Mouse (Mus musculus) layer of hippocampus, adult 18-20 months (tissue): ENCODE measurements around the gene Aak1. TPM values are rescaled to one million over a fixed set of nuclear protein-coding genes. Genes with fewer than 3 reads are reported as not detected.

Experiments used
- total RNA-seq, 2 experiments: library from RNA; stranded (reverse); gene quantifications; 2 replicates each; pipeline ENCODE4 v1.2.3; 2021

Gene Aak1
- total RNA-seq, 2 experiments from 2014 or later = 414 to 457 TPM

Other genes with a start within 250 kb of the Aak1 start
- gene Asprv1, start 221.4 kb upstream of the Aak1 start, total RNA-seq = 1 to 10 TPM; 1.2 to 1.8 TPM
- gene Mxd1, start 180.4 kb upstream of the Aak1 start, total RNA-seq = 10 to 100 TPM; 18.6 to 19.0 TPM
- gene Snrnp27, start 165.0 kb upstream of the Aak1 start, total RNA-seq = 10 to 100 TPM; 64.8 to 65.2 TPM
- 10 to 100 TPM; 24.7 to 28.5 TPM for gene Gmcl1, start 116.1 kb upstream of the Aak1 start, total RNA-seq
- gene Anxa4, start 55.9 kb upstream of the Aak1 start, total RNA-seq = 1 to 10 TPM; 6.7 to 7.2 TPM
- 10 to 100 TPM; 58.4 to 61.1 TPM for gene Nfu1, start 159.7 kb downstream of the Aak1 start, total RNA-seq
- 10 to 100 TPM; 48.6 to 52.0 TPM for gene Gfpt1, start 193.3 kb downstream of the Aak1 start, total RNA-seq